Mouse (Mus musculus): ENCODE data around the gene Itch. TPM values are rescaled to one million over a fixed set of nuclear protein-coding genes. Genes with fewer than 3 reads are reported as not detected.

The Itch gene
- 10 to 100 TPM; 70.1 to 74.4 TPM for total RNA-seq (2023)

DNA sequence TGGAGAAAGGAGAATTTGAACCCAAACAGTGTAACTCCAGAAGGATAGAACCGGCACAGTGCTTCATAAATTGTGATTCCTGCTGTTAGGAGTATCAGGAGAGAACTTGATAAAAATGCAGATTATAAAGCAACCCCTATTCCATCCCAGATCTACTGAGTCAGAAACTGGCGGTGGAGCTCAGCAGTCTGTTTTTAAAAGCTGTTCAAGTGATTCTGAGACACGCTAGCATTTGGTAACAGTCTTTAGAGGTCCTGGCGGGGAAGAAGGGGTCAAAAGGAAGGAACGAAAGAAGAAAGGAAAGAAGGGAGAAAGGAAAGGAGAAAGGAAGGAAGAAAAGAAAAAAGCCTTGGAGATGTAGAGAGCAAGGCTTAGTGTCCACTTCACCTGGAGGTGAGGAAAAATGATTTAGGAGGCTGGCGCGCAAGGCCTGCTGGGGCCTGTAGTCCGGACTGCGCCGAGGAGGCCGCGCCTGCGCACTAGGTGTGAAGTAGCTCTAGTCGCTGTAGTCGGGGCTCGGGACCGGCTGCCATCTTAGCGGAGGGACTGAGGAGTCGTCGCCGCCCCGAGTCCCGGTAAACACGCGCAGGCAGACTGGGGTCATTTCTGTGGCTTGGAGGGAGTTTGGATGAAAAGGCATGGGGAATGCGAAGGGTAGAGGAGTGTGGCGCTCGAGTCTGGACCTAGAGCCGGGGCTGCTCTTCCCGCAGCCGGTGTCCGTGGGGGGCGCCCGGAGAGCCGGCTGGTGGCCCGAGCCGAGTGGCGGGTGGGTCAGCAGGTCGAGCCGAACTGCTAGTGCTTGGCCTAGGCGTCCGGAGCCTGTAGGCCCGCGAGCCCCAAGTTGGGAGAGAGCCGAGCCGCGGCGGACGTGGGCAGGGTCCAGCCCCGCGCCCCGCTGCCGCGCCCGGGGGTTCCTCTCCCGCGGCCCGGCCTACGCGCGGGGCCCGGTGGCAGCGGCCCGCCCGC lies at the start of gene Itch:
Gene Itch, plus strand, starts transcription at position 499 of the 966 bp plus-strand sequence.

DNA sequence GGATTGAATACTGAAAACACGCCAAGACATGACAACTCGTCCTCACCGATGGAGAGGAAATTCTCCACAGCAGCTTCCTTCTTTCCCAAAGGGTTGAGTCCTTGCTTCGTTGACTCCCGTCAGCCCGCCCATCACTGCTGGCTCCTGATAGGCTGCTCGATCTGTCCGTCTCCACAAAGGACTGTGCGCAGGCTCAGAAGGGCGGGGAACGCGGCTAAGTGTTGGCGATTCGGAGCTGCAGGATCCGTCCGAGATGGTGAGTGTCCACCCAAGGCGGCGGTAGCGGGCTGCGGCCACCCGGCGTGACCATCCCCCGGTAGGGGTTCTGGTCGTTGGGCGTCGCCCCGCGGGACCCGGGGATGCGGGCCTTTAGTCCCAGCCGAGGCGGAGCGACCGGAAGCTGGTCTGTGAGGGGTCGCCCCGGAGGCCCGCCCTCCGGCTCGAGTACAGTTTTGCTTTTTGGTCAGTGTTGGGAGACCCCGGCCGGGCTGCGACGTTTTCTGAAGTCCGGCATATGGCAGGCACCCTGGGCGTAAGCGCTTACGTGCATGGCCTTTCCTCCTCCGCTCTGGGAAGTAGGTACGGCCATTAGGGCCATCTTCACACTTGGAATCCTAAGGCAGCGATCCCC lies 103.2 kb downstream of the Itch start, which contains the start of gene Dynlrb1:
Gene Dynlrb1, plus strand, starts transcription at position 172 of the 631 bp plus-strand sequence.

DNA sequence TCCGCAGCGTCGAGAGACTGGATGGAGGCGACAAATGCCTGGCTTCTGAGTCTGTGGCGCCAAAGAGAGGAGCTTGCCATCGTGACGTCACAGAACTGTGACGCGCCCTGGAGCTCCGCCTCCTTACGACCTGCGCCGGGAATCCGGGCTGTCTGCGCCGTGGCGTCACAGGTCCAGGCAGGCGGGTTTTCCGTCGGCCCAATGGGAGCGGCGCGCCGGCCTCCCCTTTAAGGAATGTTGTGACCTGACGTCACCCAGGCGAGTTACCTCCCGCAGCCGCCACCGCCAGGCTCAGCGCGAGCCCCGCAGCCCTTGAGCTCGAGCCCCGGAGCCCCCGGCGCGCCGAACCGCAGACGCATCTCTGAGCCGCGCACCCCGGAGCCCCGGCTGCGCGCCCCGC lies 142.9 kb downstream of the Itch start, which contains the start of gene Map1lc3a:
Gene Map1lc3a, plus strand, starts transcription at position 103 of the 400 bp plus-strand sequence.

Other genes starting within 250 kb of the Itch start
- gene Eif2s2, start 240.6 kb upstream of the Itch start, total RNA-seq (2023) = 10 to 100 TPM; 40.2 to 40.6 TPM
- not detected for gene Gm14226, start 115.2 kb upstream of the Itch start, total RNA-seq (2023)
- 10 to 100 TPM; 19.5 to 26.0 TPM for gene Ahcy, start 59.0 kb upstream of the Itch start, total RNA-seq (2023)
- gene Dynlrb1, start 103.0 kb downstream of the Itch start, total RNA-seq (2023) = 10 to 100 TPM; 88.0 to 93.9 TPM
- 10 to 100 TPM; 31.1 to 35.4 TPM for gene Map1lc3a, start 142.8 kb downstream of the Itch start, total RNA-seq (2023)
- 10 to 100 TPM; 18.6 to 19.7 TPM for gene Pigu, start 223.9 kb downstream of the Itch start, total RNA-seq (2023)
- 100 to 1,000 TPM; 265 to 287 TPM for gene Trp53inp2, start 247.6 kb downstream of the Itch start, total RNA-seq (2023)

All from neutrophil, adult 83 days (primary cell).